Mouse (Mus musculus): ENCODE results near the gene Lexm.

DNA sequence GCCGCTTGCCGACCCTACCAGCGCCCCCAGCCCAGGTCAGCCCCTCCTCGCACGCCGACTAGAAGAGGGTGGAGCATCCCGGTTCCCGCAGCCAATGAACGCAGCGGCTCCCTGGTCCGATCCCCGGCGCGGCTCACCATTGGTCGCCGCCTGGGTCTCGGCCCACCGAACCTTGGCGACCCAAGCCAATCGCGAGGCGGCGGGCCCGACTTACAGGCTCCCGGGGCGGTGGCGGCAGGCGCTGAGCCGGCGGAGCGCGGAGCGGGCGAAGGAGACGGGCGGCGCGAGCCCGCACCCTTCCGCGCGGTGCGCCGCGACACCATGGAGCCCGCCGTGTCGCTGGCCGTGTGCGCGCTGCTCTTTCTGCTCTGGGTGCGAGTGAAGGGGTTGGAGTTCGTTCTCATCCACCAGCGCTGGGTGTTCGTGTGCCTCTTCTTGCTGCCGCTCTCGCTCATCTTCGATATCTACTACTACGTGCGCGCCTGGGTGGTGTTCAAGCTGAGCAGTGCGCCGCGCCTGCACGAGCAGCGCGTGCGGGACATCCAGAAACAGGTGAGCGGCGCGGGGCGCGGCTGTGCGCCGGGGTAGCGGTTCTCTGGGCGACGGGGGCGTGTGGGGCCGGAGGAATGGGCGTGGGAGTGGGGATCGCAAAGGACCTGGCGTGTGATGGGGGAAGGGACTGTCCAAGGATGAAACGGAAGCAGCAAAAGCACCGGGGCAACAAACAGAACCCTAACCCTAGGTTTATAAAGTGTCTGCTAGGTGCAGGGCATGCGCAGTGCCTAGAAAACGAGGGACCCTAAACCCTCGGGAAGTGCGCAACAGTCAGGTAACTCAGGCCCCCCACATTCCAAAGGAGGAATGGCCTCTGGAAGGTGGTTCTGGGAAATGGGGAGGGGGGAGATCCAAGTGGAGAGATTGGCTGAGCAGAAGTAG lies 55.9 kb downstream of the Lexm start, which contains the start of gene Dhcr24:
- TF ChIP-seq POLR2A (IDR thresholded peaks at IDR 0.05; ENCODE audit: control insufficient read depth, extremely low read depth, insufficient read depth, low read length, poor library complexity) (peak; percentile 84), CTCF (IDR thresholded peaks at IDR 0.05; ENCODE audit: borderline replicate concordance, control insufficient read depth, extremely low read depth, insufficient read depth, low read length, poor library complexity) (0 out of 2 replicates have a peak, but pooled peaks have one; percentile 19)
